ENCODE assay signal across 11 mouse cellular contexts in genomic region chr8:95143805-95144630, GRCm38 (mm10). TPM values are rescaled to one million over a fixed set of nuclear protein-coding genes. Genes with fewer than 3 reads are reported as not detected.
DNase-seq lines count a peak whose midpoint lies in the region; ATAC-seq and TF ChIP-seq lines count a peak whose summit lies in the region.
"Had no signal": no experiment of that assay in that cellular context is flagged by ENCODE, and none has a peak within 500 bp of the region (broad histone marks: within the 10 kb centered on the region; RNA-seq: fewer than 3 reads in every experiment).

No protein-coding gene starts in this region.

- TF ChIP-seq CTCF in left cerebral cortex, adult 2 months (IDR thresholded peaks at IDR 0.05): no peak

- no peak overlapping the region for H3K9ac ChIP-seq in forebrain, embryonic 12.5 days
- H3K9ac ChIP-seq in forebrain, embryonic 16.5 days (replicated peaks; ENCODE audit: low read depth, low read length): no peak overlapping the region
- no peak overlapping the region for H3K9ac ChIP-seq in lung, embryonic 16.5 days (ENCODE audit: low read length)
- H3K9ac ChIP-seq: liver, embryonic 15.5 days had no signal

- H3K9me3 ChIP-seq in forebrain, embryonic 12.5 days: no peaks in the 10 kb centered on the region
- H3K9me3 ChIP-seq in forebrain, embryonic 10.5 days: no peaks in the 10 kb centered on the region
- no peaks in the 10 kb centered on the region for H3K9me3 ChIP-seq in forebrain, embryonic 16.5 days (ENCODE audit: control insufficient read depth, low read length)
- H3K9me3 ChIP-seq in lung, embryonic 16.5 days (ENCODE audit: control insufficient read depth, low read length): no peaks in the 10 kb centered on the region
- H3K9me3 ChIP-seq: liver, embryonic 15.5 days had no signal

- no peak overlapping the region for H3K4me2 ChIP-seq in forebrain, embryonic 12.5 days
- H3K4me2 ChIP-seq in forebrain, embryonic 16.5 days (ENCODE audit: low read length): no peak overlapping the region
- no peak overlapping the region for H3K4me2 ChIP-seq in lung, embryonic 16.5 days (ENCODE audit: low read depth, low read length)
- H3K4me2 ChIP-seq: liver, embryonic 15.5 days had no signal

- ATAC-seq in forebrain, embryonic 12.5 days (ENCODE audit: low FRiP score): no peak
- ATAC-seq in forebrain, embryonic 16.5 days: peak; percentile 9; the same call in 1 of the 2 replicates
- no peak for ATAC-seq in lung, embryonic 16.5 days (ENCODE audit: low read depth)
- ATAC-seq: inflammation-experienced regulatory T-cells, adult 6 months had no signal

- H3K4me3 ChIP-seq in forebrain, embryonic 12.5 days (replicated peaks): no peak overlapping the region
- H3K4me3 ChIP-seq in forebrain, embryonic 10.5 days: no peak overlapping the region
- no peak overlapping the region for H3K4me3 ChIP-seq in left cerebral cortex, adult 2 months
- no peak overlapping the region for H3K4me3 ChIP-seq in forebrain, embryonic 16.5 days (replicated peaks; ENCODE audit: low read length)
- H3K4me3 ChIP-seq in lung, embryonic 16.5 days (ENCODE audit: low read length): no peak overlapping the region
- H3K4me3 ChIP-seq: liver, embryonic 15.5 days had no signal

- H3K27me3 ChIP-seq in forebrain, embryonic 12.5 days: peaks cover 46% of the 10 kb centered on the region
- H3K27me3 ChIP-seq in forebrain, embryonic 10.5 days (ENCODE audit: poor library complexity, severe bottlenecking): peaks cover 60% of the 10 kb centered on the region
- H3K27me3 ChIP-seq in forebrain, embryonic 16.5 days (replicated peaks; ENCODE audit: control insufficient read depth, insufficient read depth, low read length): 0 out of 2 replicates have a peak, but pooled peaks cover 4% of the 10 kb centered on the region
- H3K27me3 ChIP-seq in lung, embryonic 16.5 days (ENCODE audit: control insufficient read depth, insufficient read depth, low read depth, low read length): no peaks in the 10 kb centered on the region

- no peaks in the 10 kb centered on the region for H3K36me3 ChIP-seq in forebrain, embryonic 12.5 days (replicated peaks)
- no peaks in the 10 kb centered on the region for H3K36me3 ChIP-seq in forebrain, embryonic 10.5 days (replicated peaks)
- no peaks in the 10 kb centered on the region for H3K36me3 ChIP-seq in forebrain, embryonic 16.5 days (ENCODE audit: control insufficient read depth, insufficient read depth)
- H3K36me3 ChIP-seq in lung, embryonic 16.5 days (ENCODE audit: control insufficient read depth, insufficient read depth, low read length): no peaks in the 10 kb centered on the region
- H3K36me3 ChIP-seq: liver, embryonic 15.5 days had no signal

- intact Hi-C loops in left cerebral cortex, adult 2 months (cut with DNase I): no loop called here

- 65% methylated on average over 6 of the region's 6 CpGs for WGBS in forebrain, embryonic 12.5 days
- 70% methylated on average over 6 of the region's 6 CpGs for WGBS in forebrain, embryonic 10.5 days
- WGBS in forebrain, embryonic 16.5 days: 49% methylated on average over 6 of the region's 6 CpGs
- WGBS in lung, embryonic 16.5 days: 64% methylated on average over 6 of the region's 6 CpGs

- H3K27ac ChIP-seq in forebrain, embryonic 12.5 days: 0 out of 2 replicates have a peak overlapping the region, but pooled peaks have one; percentile 37
- H3K27ac ChIP-seq in forebrain, embryonic 10.5 days: no peak overlapping the region
- peak overlapping the region; percentile 81 for H3K27ac ChIP-seq in left cerebral cortex, adult 2 months
- no peak overlapping the region for H3K27ac ChIP-seq in forebrain, embryonic 16.5 days (ENCODE audit: low read length)
- peak overlapping the region; percentile 87 for H3K27ac ChIP-seq in lung, embryonic 16.5 days (ENCODE audit: low read length)
- H3K27ac ChIP-seq: liver, embryonic 15.5 days had no signal

- no peak for DNase-seq in forebrain, embryonic 10.5 days (ENCODE audit: extremely low spot score, low spot score)
- no peak for DNase-seq in left cerebral cortex, adult 2 months (ENCODE audit: extremely low spot score in 1 of 2, low spot score in 2 of 2)
- DNase-seq in left cerebral cortex, adult 8-10 months (ENCODE audit: low spot score in 2 of 2): no peak
- no peak for DNase-seq in thymus, adult 18-20 months
- DNase-seq in MN1 (ENCODE audit: low spot score): no peak
- DNase-seq: B cell, adult 2 months had no signal

- H3K4me1 ChIP-seq in forebrain, embryonic 12.5 days: peaks cover 27% of the 10 kb centered on the region
- peaks cover 43% of the 10 kb centered on the region for H3K4me1 ChIP-seq in forebrain, embryonic 10.5 days
- H3K4me1 ChIP-seq in forebrain, embryonic 16.5 days (replicated peaks; ENCODE audit: control insufficient read depth, insufficient read depth, low read length): peaks cover 21% of the 10 kb centered on the region
- H3K4me1 ChIP-seq in lung, embryonic 16.5 days (replicated peaks; ENCODE audit: control insufficient read depth, insufficient read depth, low read length): peaks cover 40% of the 10 kb centered on the region

RNA-seq across cellular contexts. Expression of gene Kifc3, which starts 58.6 kb away (rescaled TPM):
- polyA plus RNA-seq in forebrain, embryonic 12.5 days (2016; fragmentation: Nextera tagmentation; extraction: Ambion mirVana): 7.8 and 8.3 TPM in 2 replicates
- 4.4 and 5.5 TPM in 2 replicates for polyA plus RNA-seq in forebrain, embryonic 10.5 days (2016; fragmentation: Nextera tagmentation; extraction: Ambion mirVana)
- 10 to 100 TPM; 58.4 to 61.5 TPM for total RNA-seq in left cerebral cortex, adult 2 months (2021)
- 10 to 100 TPM; 52.8 to 71.1 (median 56.8) TPM for total RNA-seq in left cerebral cortex, adult 8-10 months (2022)
- 16.8 and 21.9 TPM in 2 replicates for polyA plus RNA-seq in forebrain, embryonic 16.5 days (2015; fragmentation: Nextera tagmentation; extraction: Ambion mirVana)
- polyA plus RNA-seq in lung, embryonic 16.5 days (2015; fragmentation: Nextera tagmentation; extraction: Ambion mirVana): 16.2 and 16.8 TPM in 2 replicates

Comparison
In these comparisons a context has a peak if more than half of its experiments do, and no peak if none do; other contexts are left out.
1. H3K27ac ChIP-seq: peak in forebrain, embryonic 12.5 days (single experiment), left cerebral cortex, adult 2 months (single experiment) and lung, embryonic 16.5 days (single experiment); none in forebrain, embryonic 10.5 days (single experiment) and forebrain, embryonic 16.5 days (single experiment).